Mouse (Mus musculus) kidney, adult 9 months (tissue): ENCODE measurements around the gene Scin.

ENCODE experiments used
- DNase-seq: peaks from one replicate; pipeline ENCODE4 v3.0.0; 2022

Gene Scin

DNA sequence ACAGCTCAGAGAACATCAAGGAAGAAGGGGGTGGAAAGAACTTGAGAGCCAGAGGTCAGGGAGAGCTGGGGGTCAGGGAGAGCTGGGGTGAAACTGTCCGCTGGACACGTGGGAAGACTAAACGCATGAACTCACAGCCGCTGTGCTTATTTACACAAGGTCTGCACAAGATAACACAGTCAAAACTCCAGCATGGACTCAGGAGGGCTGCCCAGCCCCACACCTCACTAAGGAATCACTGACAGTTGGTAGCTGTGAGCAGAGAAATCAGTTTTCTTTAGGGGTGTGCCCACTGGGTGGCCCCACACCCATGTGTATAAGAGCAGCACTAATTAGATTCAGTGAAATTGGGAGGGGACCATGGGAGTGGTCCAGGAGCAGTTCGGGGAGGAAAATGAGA, 27.2 kb downstream of the Scin start:
- DNase-seq: no peak

DNA sequence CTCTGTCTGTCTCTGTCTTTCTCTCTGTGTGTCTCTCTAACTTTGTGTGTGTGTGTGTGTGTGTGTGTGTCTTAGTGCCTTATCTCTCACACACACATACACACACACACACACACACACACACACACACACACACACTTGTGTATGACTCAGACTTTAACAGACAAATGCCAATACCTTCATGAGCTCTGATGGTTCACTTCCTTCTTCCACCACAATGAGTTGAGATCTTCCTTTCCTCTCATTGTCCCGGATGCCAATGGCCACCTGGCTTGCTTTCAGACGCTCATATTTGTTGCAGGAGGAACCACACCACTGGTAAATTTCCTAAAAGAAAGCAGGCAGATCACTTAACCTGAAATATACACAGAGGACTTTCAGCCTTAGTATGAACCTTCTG, 29.3 kb downstream of the Scin start:
- no peak for DNase-seq

DNA sequence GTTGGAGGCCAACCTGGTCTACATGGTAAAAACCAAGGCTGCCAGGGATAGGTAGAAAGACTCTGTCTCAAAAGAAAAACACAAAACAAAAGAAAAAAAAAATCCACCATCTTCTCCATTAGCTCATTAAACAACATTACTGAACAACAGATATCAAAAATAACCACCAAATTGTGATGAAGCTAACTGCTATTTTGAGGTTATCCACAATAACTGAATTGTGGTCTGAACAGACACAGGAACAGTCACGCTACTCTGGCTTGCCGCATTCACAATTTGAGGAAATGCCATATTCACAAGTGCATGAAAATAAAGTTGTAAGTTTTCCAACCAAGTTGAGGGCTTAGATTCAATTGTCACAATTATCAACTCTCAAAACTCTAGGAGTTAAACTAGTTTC, 31.7 kb downstream of the Scin start:
- DNase-seq: no peak

DNA sequence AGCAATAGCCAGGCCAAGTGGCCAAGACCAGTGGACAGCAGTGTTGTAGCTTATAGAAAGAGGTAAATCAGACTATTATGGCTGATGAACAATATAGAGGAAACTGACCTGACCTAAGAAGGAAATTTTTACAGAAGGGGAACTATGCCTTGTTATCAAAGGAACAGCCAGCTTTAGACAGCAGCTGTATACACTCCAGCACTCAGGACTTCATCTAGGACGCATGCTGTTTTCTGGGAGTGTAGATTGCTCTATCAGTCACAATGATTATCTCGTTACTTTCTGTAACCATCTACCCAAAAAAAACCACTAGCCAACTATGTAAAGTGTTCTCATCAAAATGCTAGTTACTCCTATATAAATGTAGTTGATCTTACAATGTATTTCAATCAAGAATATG, 34.6 kb downstream of the Scin start:
- no peak for DNase-seq

DNA sequence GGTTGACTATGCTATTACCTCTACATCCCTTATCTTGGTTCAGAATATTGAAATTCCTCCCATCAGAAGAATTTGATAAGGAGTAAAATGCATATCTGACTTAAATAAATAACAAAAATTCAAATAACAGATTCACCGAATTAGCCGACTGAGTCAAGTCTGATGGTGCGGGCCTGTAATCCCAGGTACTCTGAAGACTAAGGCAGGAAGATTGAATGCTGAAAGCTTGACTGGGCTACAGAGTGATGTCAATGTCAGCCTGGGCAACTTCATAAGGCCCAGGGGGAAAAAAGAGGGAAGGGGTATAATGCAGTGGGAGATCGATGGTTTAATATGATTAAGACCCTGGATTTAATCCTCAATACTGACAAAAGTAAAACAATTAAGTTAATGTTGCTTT, 36.6 kb downstream of the Scin start:
- no peak for DNase-seq

DNA sequence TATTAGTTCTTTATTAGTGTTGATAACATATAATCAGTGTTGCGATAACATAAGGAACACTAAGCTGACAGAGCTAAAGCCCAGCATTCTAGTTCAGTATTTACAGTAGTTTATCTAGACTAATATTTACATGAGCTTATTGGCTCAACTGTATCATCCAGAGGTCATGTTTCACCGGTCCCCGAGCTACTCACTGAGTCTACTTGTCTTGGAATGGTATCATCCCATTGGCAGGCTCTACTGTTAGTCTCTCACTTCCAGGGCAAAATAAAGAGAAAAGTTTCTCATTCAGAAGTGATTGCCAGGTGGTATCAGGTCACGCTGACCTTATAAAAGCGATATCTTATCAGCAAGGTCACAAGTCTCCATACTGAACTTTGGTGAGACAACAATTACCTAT, 37.0 kb downstream of the Scin start:
- DNase-seq: no peak

DNA sequence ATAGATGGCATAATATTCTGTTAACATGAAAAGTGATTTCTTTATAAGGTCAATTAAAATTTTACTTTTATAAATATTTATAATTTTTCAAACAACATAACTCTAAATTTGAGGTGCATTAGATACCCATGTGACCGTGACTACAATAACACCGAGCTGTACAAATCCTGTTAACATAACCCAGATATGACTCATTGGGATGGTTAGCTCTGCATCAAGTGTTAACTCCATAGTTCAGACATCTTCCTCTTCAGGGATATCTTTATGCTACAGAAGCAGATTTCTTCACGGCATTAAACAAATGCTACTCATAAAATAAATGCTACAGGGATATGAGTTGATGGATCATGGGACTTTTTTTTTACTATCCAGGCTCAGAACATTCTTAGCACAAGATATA, 37.6 kb downstream of the Scin start:
- no peak for DNase-seq

DNA sequence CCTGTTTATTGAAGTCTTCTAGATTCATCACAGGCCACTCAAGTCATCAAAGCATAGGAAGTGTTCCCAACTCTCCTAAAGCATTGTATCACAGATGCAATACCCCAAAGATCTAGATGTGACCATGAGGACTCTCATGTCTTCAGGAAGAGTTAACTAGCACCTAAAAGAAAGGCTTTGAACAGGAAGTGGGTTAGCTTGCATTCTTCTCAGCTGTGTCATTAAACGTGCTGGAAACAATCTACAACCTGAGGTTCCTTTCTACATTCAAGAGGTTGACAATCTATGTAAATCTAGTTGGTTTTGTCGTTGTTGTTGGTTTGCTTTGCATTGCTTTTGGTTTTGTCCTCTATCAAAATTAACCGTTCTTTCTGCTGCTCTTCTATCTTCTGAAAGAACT, 44.0 kb downstream of the Scin start:
- DNase-seq: no peak

DNA sequence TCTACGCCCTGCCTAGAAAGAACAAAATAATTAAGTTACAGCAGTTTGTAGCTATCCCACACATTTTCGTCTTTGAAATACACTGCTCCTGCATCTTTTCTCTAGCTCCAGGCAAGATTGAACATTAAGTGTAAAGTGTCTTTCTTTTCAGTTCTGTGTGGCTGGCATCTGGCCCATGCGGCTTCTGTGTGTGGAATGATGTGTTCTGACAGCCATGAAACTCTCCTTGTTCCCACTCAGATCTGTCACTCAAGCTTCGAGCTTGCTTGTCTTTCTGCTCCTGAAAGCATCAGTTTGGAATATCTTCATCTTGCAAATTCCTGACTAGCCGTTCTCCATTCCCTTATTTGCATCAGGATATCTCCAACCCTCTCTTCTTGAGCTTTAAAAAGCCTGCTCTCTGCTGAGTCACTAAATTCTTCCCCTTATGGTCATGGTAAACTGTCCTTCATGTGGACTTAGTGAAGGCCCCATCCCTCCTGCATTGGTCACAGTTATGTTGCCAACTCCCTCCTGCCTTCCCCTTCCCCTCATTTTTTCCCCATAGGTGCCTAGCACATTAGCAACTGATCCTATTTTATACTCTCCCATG, 48.2 kb downstream of the Scin start:
- no peak for DNase-seq

DNA sequence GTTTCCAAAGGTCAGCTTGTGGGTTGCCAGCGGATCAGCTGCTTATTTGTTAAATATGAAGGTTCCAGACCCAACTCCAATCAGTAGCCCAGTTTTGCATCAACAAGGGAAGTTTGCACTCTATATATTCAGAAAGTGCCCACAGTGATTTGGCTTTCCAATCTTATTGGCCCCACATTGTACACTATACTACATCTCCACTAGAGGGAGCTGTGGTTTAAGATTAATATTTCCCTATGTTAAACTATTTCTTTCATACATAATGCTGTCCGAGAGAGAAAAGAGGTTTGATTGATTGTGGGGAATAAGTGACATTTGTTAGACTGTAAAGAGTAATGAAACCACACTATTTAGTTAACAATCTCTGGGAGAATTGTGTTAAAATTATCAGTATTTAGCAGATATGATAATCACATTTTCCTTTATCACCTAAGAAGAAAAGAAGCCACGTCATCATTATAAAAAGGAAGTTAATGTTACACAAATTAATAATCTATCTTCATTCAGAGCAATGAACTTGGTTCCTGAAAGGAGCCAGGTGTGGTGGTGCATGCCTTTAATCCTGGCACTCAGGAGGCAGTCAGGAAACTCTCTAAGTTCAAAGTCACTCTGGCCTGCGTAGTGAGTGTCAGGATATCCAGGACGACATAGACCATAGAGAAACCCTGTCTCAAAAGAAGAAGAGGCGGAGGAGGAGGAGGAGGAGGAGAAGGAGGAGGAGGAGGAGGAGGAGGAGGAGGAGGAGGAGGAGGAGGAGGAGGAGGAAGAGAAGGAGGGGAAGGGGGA, 51.4 kb downstream of the Scin start:
- DNase-seq: peak; percentile 54

DNA sequence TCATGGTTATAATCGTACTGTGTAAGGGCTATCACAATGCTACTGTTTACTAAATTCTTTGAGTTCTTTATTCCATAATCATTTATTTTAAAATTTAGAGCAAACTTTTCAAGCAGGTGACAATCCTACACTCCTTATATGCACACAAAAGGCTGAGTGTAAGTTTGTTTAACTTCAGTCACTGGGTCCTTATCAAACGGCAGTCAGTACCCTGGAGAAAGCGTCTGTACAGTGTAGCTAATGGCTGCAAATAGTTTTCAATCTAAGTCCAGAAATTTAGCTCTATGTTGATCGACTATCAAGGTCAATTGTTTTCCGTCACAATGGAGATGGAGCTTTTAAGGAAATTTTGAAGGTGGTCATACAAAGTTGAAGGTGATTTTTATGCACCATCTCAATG, 52.0 kb downstream of the Scin start:
- DNase-seq: no peak

DNA sequence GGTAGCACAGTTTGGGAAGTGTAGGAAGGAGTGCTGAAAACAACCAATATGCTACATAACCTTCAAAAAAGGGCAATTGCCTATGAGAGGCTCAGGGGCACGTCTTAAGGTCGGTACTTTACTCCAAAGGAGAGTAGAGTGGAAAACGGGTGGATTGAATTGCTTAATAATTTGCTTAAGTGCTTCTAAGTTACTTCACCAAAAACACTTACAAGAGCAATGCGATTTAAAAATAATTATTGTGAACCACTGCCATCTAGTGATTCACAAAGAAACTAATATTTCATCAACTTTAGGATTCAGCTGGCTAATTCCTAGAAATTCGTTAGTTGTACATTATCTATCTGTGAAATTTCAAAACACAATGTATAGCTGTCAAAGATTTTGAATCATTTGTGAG, 60.4 kb downstream of the Scin start:
- DNase-seq: peak; percentile 7

DNA sequence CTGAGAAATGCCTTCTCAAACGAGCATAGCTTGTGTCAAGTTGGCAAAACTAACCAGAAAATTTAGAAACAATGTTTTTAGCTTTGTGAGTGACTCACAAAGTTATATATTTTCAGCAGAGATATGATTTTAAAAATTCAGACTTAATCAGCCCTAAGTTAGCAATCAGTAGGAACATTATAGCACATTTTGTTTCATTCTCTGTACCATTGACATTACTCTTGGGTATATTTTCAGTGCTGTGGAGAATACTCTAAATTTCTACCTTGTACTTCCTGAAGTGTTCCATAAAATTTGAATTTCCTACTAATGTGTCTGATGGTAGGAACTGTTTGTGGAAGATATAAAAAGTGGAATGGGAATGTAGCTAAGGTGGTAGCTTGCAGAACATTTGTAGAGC, 87.0 kb downstream of the Scin start:
- DNase-seq: no peak

DNA sequence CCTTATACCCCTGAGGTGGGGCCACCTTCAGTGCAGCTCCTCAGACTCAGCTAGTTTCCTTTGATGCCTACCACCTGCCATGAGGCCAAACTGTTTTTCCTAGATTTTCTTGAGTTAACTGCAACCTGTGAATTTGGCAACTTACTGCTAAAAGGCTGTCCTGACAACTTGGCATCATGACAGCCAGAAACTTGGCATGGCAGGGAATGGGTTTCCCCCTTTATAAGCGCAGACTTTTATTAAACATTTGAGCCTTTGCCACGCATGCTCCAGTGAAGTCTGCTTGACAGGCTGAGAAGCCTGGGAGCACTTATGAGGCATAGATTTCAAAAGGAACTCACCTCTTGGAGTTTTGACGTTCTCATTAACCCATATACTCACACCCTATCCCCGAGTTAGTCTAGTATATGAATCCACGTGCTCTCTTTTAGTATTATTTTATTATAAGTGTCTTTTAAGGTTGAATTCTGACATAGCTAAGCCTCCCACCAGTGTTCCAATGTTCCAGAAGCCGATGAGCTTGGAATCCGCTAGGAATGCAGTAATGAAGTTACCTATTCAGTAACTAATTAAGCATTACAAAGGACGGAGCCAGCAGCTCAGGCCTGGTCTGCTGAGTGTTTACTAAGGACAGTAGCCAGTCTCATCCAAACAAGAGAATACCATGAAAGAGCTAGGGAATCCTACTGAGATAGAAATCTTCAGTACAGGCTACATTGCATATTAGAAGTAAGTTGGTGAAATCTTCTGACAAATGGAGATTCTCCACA, 90.0 kb downstream of the Scin start:
- peak; percentile 47 for DNase-seq

DNA sequence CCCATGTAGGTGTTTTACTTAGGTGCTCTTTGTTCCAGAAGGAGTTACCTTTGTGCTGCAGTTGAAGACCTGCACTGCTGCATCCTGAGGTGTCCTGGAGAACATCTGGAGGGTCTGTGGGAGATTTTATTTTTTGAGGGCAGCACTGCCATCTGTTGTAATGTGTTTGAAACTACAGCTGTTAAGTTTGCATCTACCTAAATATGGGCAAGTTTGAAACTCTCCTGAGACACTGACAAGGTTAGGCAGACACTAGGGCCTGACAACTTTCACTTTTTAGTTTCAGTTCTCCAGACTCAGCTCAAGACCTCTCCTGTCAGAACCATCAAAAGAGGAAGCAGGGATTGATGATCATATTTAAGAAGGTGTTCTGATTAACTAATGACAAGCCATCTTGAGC, 94.0 kb downstream of the Scin start:
- DNase-seq: peak; percentile 52

DNA sequence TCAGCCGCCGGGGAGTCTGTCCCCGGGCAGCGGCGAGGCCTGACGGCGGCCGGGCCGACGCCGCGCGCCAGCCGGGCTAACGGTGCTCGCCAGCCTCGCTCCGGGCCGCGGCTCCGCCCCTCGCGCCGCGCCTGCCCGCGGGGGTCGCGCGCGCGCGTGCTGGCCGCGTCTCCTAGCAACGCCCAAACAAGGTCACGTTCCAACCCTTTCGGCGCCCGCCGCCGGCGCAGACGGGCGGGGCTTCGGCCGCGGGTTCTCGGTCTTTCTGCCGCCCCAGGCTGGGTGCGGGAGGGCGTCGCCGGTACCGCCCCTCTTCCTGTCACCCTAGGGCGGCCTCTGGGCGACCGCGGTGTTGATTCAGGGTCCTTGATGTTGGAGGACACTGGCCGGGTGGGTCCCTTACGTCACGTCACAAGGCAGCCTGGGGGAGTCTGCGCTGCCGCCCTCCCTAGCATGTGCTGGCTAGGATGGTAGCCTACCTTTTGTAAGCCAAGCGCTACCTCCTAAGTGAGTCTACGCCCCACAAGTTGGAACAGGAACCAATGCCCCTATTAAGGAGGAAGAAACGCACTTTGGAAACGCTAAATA, 96.1 kb downstream of the Scin start, which contains the start of gene Arl4a:
TSS of gene Arl4a (minus strand) at position 150 of the 588 bp plus-strand sequence.
- DNase-seq: peak; percentile 89

DNA sequence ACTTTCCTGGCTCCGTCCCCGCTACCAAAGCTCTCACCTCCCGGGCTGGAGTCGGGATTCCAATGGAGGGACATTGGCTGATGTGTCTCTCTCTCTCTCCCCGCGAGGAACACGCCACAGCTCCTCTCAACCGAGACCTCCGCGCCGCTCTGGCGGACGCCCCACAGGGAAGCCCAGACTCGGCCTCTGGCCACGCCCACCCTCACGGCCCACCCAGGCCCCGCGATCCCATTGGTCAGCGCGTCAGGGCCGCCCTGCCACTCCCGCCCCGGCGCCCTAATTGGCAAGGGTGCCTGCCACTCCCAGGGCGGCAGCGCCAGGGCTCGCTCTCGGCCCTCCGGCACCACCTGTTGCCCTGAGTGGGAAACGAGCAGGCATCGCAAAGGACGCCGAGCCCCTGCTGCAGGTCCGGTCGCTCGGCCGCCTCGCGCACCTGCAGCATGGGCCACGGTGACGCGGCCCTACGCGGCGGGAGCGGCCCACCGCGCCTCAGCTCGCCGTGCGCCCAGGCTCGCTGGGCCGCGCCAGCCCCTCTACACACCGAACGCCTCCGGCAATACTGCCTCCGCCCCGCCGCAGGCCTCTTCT, 96.7 kb downstream of the Scin start:
- DNase-seq: peak; percentile 99

DNA sequence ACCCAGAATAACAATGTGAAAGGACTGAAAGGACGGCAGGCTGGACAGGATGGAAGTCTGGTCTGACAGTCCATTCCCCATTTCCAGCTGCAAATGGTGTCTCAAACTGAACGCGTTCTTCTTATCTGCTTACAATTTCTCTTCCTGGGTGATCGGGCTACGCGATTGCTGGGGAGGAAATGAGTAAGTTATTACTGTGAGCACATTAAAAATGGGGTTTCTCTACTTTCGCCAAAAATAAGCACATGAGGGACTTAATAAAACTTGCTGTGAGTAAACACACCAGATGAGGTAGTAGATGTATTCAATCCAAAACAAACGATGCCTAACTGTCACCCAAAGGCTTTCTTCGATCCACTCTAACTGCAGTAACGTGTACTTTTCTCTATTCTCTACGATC, 97.4 kb downstream of the Scin start:
- DNase-seq: peak; percentile 37

DNA sequence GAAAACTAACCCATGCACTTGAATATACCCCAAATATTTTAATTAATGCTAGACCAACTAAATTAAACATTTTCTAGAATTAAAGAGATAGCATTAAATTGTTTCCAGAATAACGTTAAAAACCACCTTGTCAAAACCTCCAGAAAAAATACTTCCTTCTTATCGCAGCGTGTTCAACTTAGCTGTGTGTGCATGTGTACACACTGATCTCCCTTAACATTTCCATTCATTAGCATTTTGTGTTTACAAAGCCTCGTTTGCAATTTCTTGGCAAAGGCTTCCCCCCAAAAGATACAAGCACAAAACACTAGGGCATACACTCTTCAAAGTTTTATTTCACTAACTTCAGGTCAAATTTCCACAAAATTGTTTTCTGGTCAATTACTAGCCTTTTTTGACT, 98.5 kb downstream of the Scin start:
- DNase-seq: no peak

DNA sequence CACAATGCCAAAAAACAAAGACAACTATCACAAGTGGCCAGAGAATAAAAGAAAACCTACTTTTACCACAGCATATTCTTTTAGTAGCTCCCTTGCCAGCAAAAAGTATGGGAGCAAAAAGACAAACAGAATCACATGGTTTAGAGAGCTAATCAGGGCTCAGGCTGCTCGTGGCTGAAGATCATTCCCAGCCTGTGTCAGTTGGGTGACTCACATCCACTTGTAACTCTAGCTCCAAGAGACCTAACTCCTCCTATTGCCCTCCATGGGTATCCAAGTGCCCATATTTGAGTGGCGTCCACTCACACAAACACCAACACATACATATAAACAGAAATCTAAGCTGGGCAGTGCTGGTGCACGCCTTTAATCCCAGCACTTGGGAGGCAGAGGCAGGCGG, 104.8 kb downstream of the Scin start:
- DNase-seq: no peak

DNA sequence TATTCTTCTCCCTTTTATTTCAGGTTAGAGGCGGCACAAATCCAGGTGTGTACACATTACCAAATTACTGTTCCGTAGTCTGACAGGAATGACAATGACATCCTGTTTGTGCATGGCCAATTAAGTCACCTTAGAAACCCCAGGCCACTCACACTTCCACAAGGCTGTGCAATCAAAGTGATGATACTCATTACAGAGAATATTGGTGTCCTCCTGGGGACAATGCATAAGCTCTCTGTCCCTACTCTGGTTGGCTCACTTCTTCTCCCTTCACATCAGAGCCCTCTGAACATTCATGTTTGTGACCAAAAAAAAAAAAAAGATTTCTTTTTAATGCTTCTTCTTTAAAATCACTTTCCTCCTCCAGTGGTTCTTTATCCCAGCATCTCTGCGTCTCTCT, 106.2 kb downstream of the Scin start:
- no peak for DNase-seq

DNA sequence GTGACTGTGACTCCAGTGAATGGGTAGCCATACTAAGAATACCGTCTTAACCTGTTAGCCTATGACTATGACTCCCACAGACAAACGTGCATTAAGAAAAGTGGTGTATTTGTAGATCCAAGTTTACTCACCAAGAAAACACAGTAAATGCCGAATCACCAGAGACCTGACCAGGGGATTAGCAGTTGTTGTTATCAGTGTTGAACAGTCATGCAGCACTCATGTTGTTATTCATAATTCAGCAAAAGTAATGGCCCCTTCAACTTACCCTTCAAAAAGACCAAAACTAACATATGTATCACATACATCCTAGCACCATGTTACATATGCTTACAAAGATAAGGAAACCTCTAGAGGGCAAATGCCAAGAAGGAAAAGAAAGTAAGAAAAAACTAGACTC, 106.6 kb downstream of the Scin start:
- no peak for DNase-seq

DNA sequence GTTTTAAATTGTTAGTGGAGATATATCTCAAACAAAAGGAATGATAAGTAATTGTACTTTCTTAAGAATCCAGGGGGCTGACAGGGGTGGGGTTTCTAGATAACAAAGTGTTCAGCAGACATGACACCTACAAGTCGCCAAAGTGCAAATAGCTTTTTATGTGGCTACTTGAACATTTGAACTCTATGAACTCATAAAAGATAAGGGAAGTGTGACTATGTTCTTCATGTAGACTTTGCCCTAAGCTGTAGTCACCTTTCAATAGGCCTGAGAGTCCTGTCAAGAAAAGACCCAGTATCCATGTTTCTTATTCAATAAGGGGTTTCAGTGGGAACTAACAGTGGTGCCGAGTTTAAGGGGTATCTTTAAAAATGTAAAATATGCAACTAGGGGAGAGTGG, 110.1 kb downstream of the Scin start:
- no peak for DNase-seq
